In the genomic region with DNA sequence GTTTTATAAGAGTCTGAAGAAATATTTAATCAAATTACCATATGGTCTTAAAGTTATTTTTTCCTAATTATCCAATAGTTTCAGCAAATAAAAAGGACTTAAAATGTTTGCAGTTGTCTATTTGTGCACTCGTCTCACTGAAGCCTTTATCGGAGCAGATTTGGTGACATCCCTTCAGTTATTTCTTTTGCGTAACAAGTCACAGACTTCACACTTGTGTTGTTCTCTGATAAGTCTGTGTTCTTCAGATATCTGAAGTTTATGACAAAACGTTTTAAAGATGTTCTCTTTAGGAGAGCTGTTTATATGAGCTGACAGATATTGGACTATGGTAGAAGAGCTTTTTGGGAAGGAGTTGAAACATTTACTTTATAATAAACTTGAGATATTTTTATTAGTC, we compare ENCODE assay signal across 16 mouse cellular contexts.
"Had no signal": no experiment of that assay in that cellular context is flagged by ENCODE, and none has a peak within 500 bp of the region (broad histone marks: within the 10 kb centered on the region; RNA-seq: fewer than 3 reads in every experiment).

No protein-coding gene starts in this region.

- H3K36me3 ChIP-seq: limb, embryonic 10.5 days; midbrain, embryonic 12.5 days; neural tube, embryonic 13.5 days; stomach, embryonic 15.5 days had no signal

- H3K4me1 ChIP-seq: megakaryocyte, embryonic 14.5 days; midbrain, embryonic 12.5 days; neural tube, embryonic 13.5 days; stomach, embryonic 15.5 days had no signal

- H3K4me2 ChIP-seq: midbrain, embryonic 12.5 days; neural tube, embryonic 13.5 days; stomach, embryonic 15.5 days had no signal

- H3K27me3 ChIP-seq: megakaryocyte, embryonic 14.5 days; midbrain, embryonic 12.5 days; neural tube, embryonic 13.5 days; stomach, embryonic 15.5 days had no signal

- H3K27ac ChIP-seq: kidney, postnatal 0 days; layer of hippocampus, adult 2 months; limb, embryonic 10.5 days; midbrain, embryonic 12.5 days; neural tube, embryonic 13.5 days; stomach, embryonic 15.5 days had no signal

- H3K4me3 ChIP-seq: layer of hippocampus, adult 2 months; limb, embryonic 10.5 days; megakaryocyte, embryonic 14.5 days; midbrain, embryonic 12.5 days; neural tube, embryonic 13.5 days; stomach, embryonic 15.5 days had no signal

- ATAC-seq: intestine, postnatal 0 days; lung, postnatal 0 days; midbrain, embryonic 16.5 days had no signal

- H3K9ac ChIP-seq: midbrain, embryonic 12.5 days; neural tube, embryonic 13.5 days; stomach, embryonic 15.5 days had no signal

- DNase-seq: kidney, adult 8-10 months; kidney, postnatal 4 days; lung, adult 2 months; right cerebral cortex, postnatal 14 days; thymus, adult 2 months; thymus, postnatal 25 days had no signal

- H3K9me3 ChIP-seq: limb, embryonic 10.5 days; megakaryocyte, embryonic 14.5 days; midbrain, embryonic 12.5 days; neural tube, embryonic 13.5 days; stomach, embryonic 15.5 days had no signal
